Mouse (Mus musculus) ES-E14 (cell line): ENCODE results near the gene Gtpbp1. TPM values are rescaled to one million over a fixed set of nuclear protein-coding genes. Genes with fewer than 3 reads are reported as not detected.
A peak's percentile ranks its signal among the peaks of the same experiment; 100 is the strongest.

Experiments
- DNase-seq: peaks from one replicate; pipeline ENCODE4 v3.0.0-alpha.2; 2013; ENCODE audit warnings: low read depth, low spot score
- H3K27ac ChIP-seq: 2 replicates; pipeline ENCODE4 v1.5.1; 2012; ENCODE audit warnings: low read depth, mild to moderate bottlenecking, low read length, moderate library complexity, mixed read lengths; ENCODE audit not compliant: poor library complexity, insufficient read depth, severe bottlenecking
- H3K36me3 ChIP-seq: 2 replicates; pipeline ENCODE4 v1.6.1; 2012; ENCODE audit warnings: mild to moderate bottlenecking, low read length, moderate library complexity, mixed read lengths; ENCODE audit not compliant: control insufficient read depth, poor library complexity, insufficient read depth, severe bottlenecking
- H3K4me1 ChIP-seq, 2 experiments: fragments of 150-350 bp in 1 of 2; sonication (generic) in 1 of 2; 2 replicates each; pipeline ENCODE4 v1.6.1; 2012; ENCODE audit warnings: low read length in 2 of 2, mild to moderate bottlenecking in 1 of 2, mixed read lengths in 1 of 2; ENCODE audit not compliant: control insufficient read depth in 2 of 2, insufficient read depth in 2 of 2, poor library complexity in 1 of 2
- H3K4me3 ChIP-seq, 2 experiments: fragments of 150-350 bp in 1 of 2; sonication (generic) in 1 of 2; 2 replicates each; pipeline ENCODE4 v1.5.1; 2012; ENCODE audit warnings: low read length in 2 of 2, low read depth in 1 of 2, mild to moderate bottlenecking in 1 of 2, mixed read lengths in 1 of 2; ENCODE audit not compliant: insufficient read depth in 1 of 2, poor library complexity in 1 of 2, severe bottlenecking in 1 of 2
- H3K9ac ChIP-seq: 2 replicates; pipeline ENCODE4 v1.6.1; 2012; ENCODE audit warnings: low read depth, mild to moderate bottlenecking, low read length, mixed read lengths; ENCODE audit not compliant: poor library complexity, insufficient read depth, severe bottlenecking
- H3K9me3 ChIP-seq: fragments of 150-350 bp; sonication (generic); 2 replicates; pipeline ENCODE4 v1.6.1; 2012; ENCODE audit warnings: low read depth, mild to moderate bottlenecking, low read length; ENCODE audit not compliant: control insufficient read depth, insufficient read depth
- CHD2 ChIP-seq: IDR thresholded peaks from 2 replicates; pipeline ENCODE4 v1.6.1; 2014; ENCODE audit warnings: mild to moderate bottlenecking, low read depth, low read length, inconsistent platforms
- HCFC1 ChIP-seq: IDR thresholded peaks from 2 replicates; pipeline ENCODE4 v1.6.1; 2012; ENCODE audit warnings: low read length, inconsistent platforms, borderline replicate concordance; ENCODE audit not compliant: insufficient read depth
- MAFK ChIP-seq: IDR thresholded peaks from 2 replicates; pipeline ENCODE4 v1.6.1; 2014; ENCODE audit warnings: mild to moderate bottlenecking, low read depth, low read length, inconsistent platforms; ENCODE audit not compliant: insufficient read depth
- ZC3H11A ChIP-seq: IDR thresholded peaks from 2 replicates; pipeline ENCODE4 v1.6.1; 2012; ENCODE audit warnings: low read depth, mild to moderate bottlenecking, inconsistent platforms, low read length, borderline replicate concordance
- ZNF384 ChIP-seq: IDR thresholded peaks from 2 replicates; pipeline ENCODE4 v1.6.1; 2012; ENCODE audit warnings: low read depth, low read length, inconsistent platforms
- in situ Hi-C, 2 experiments: fragments of 600-800 bp; cut with MboI; formaldehyde crosslinking; loops; one replicate each; pipeline ENCODE4 v1.15.1; 2025; ENCODE audit warnings: low sequenced_read_pairs in 2 of 2, inconsistent platforms in 1 of 2; ENCODE audit not compliant: unreplicated experiment in 2 of 2
- total RNA-seq: library from RNA; depleted of rRNA; stranded (reverse); fragments of 300-350 nt; gene quantifications from 2 replicates; pipeline ENCODE4 v1.2.3, GENCODE M21; 2012

The Gtpbp1 gene
- total RNA-seq, 1 experiment = 48.1 TPM

GRCm38 (mm10) chr15:79752742-79753419 lies 62.2 kb downstream of the Gtpbp1 start:
- Histone ChIP-seq H3K4me1 (peaks cover 4 to 8% of the 10 kb centered on the region in 2 experiments; a peak in 2 of 4 replicates), H3K4me3 (no peak overlapping the region), H3K36me3 (no peaks in the 10 kb centered on the region), H3K9me3 (no peaks in the 10 kb centered on the region), H3K27ac (no peak overlapping the region), H3K9ac (no peak overlapping the region)
- TF ChIP-seq CHD2 (no peak), ZNF384 (no peak), ZC3H11A (peak; percentile 75; the same call in 1 of the 2 replicates)
- in situ Hi-C loops = loop anchor here in 1 of 2 experiments (25.0 kb wide), 1 partner anchor 309 kb away; no protein-coding TSS in a partner anchor
- DNase-seq = no peak

DNA sequence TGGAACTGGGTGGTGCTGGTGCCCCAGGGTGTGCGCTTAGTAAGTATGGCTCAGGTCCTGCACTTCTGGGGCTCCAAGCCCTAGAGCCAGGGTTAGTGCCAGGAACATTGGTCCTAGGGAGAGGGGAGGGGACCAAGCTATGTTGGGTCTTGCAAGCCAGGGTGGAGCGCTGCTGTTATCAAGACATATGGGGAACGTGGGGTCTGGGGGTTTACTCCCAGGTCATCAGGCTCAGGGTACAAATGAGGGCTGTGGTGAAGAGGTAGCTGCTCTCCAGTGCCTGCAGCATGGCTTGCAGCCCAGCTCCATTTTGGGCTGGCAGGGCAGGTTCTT lies 62.7 kb downstream of the Gtpbp1 start:
- peaks cover 3 to 8% of the 10 kb centered on the region in 2 experiments; a peak in 2 of 4 replicates for H3K4me1 ChIP-seq
- no peak for DNase-seq
- H3K9ac ChIP-seq = no peak overlapping the region
- no peaks in the 10 kb centered on the region for H3K9me3 ChIP-seq
- no peak overlapping the region for H3K27ac ChIP-seq
- in situ Hi-C loops = loop anchor here in 1 of 2 experiments (25.0 kb wide), 1 partner anchor 309 kb away; no protein-coding TSS in a partner anchor
- H3K4me3 ChIP-seq = no peak overlapping the region
- TF ChIP-seq MAFK (no peak), ZC3H11A (no peak), ZNF384 (no peak), CHD2 (no peak), HCFC1 (no peak)
- no peaks in the 10 kb centered on the region for H3K36me3 ChIP-seq

DNA sequence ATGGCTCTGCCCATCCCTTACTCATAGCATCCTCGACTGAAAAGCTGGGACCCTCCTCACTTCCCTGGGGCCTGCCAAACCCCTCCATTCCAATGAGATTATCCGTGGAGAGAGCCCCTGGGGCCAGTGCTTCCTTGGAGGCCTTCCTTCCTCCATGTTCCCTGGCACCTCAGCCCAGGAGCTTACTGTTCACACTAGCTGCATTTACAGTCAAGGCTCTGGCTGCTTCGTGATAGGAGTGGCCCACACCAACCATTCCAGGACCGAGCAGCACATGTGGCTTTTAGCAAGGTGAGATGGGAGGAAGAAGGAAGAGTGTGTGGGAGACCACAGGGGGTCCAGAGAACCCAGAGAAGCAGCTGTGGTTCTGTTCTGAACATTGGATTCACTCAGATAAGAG lies 63.2 kb downstream of the Gtpbp1 start:
- Histone ChIP-seq H3K4me1 (peaks cover 0 to 5% of the 10 kb centered on the region in 2 experiments; a peak in 1 of 4 replicates), H3K9ac (no peak overlapping the region), H3K4me3 (no peak overlapping the region), H3K36me3 (no peaks in the 10 kb centered on the region), H3K9me3 (no peaks in the 10 kb centered on the region), H3K27ac (no peak overlapping the region)
- in situ Hi-C loops = loop anchor here in 1 of 2 experiments (25.0 kb wide), 1 partner anchor 308 kb away; no protein-coding TSS in a partner anchor
- TF ChIP-seq ZC3H11A (no peak), MAFK (no peak), ZNF384 (no peak), HCFC1 (no peak), CHD2 (no peak)
- DNase-seq = no peak

DNA sequence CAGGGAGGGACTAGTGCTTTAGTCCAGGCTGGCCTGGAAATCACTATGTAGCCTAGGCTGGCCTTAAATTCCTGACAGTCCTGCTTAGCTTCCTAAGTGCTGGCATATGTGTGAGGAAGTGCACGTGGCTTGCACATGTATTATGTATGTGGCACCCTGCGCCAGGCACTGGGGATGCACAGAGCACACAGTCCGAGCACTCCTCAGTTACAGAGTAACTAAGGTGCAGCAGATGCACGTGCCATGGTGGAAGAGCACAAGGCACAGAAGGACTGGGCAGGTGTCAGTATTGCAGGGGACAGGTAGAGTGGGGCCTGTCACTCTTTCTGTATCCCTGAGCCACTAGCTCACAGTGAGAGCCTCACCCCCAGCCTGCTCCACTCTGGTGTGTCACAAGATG lies 64.5 kb downstream of the Gtpbp1 start:
- Histone ChIP-seq H3K9ac (no peak overlapping the region), H3K36me3 (no peaks in the 10 kb centered on the region), H3K9me3 (no peaks in the 10 kb centered on the region), H3K27ac (no peak overlapping the region), H3K4me1 (peaks cover 0 to 3% of the 10 kb centered on the region in 2 experiments; a peak in 1 of 4 replicates), H3K4me3 (no peak overlapping the region)
- no peak for DNase-seq
- TF ChIP-seq HCFC1 (no peak), CHD2 (no peak), ZC3H11A (no peak), ZNF384 (no peak), MAFK (no peak)
- in situ Hi-C loops = loop anchor here in 1 of 2 experiments (25.0 kb wide), 1 partner anchor 307 kb away; no protein-coding TSS in a partner anchor
